Mouse (Mus musculus): ENCODE measurements around the gene Msantd2.

DNA sequence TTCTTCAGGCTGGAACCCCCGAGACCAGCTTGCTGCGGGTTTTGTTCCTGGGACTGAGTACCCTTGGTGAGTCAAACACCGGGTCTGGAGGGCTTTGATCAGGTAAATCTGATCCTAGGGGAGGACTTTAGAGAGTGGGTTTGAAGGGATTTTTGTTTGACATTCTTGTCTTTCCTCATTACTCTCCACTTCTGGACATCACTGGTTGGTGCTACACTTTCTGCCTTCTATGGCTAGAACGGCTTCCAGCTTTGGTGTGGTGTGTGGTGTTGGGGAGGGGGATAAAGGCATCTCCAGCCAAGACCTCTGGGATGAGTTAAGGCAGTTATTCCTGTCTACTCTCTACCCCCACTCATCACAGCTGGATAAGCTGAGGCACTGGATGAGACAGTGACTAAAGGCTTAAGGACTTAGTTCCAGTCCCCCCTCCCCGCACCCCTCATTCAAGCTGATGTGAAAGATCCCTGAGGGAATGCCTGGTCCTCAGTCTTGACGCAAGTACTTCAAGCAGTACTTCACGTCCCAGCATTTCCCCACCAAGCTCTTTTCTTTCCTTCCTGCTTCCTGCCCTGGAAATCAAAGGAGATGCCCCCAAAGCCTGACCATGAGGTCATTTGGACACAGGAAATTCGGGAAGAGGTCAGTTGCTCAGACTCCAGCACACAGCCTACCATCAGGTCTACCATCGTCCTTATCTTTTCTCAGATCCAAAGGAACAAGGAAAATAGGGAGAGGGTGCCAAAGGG is 39.3 kb downstream of the Msantd2 start:
- TF ChIP-seq CTCF (IDR thresholded peaks at IDR 0.05; ENCODE audit: low read depth, low read length) (no peak), POLR2A (IDR thresholded peaks at IDR 0.05; ENCODE audit: extremely low read depth, insufficient read depth, low read length) (no peak)

All from liver, adult 2 months (tissue).